Mouse (Mus musculus) midbrain, embryonic 14.5 days (tissue): ENCODE measurements around the gene Nsg2. TPM values are rescaled to one million over a fixed set of nuclear protein-coding genes. Genes with fewer than 3 reads are reported as not detected.
A peak's percentile ranks its signal among the peaks of the same experiment; 100 is the strongest.
"Not testable (repeated sequence)": the region's sequence is repeated elsewhere in the genome, so short reads cannot be mapped to it uniquely, and the experiment has no call there.

Source experiments
- ATAC-seq: fragments of 200-750 bp; cut with Nextera tagmentation; 2 replicates; pipeline ENCODE4 v1.8.0; 2017; ENCODE audit warnings: moderate number of reproducible peaks, moderate library complexity; ENCODE audit not compliant: low FRiP score, low TSS enrichment
- DNase-seq: peaks from one replicate; pipeline ENCODE4 v3.0.0-alpha.2; 2015
- H3K27ac ChIP-seq: fragments of 300-500 bp; sonication (generic); replicated peaks from 2 replicates; pipeline ENCODE4 v1.5.1; 2014; ENCODE audit warnings: mild to moderate bottlenecking, low read depth, low read length, moderate library complexity
- H3K27me3 ChIP-seq: fragments of 300-500 bp; sonication (generic); 2 replicates; pipeline ENCODE4 v1.6.1; 2014; ENCODE audit warnings: low read length, control low read depth, mixed read lengths; ENCODE audit not compliant: control insufficient read depth, insufficient read depth
- H3K36me3 ChIP-seq: fragments of 300-500 bp; sonication (generic); 2 replicates; pipeline ENCODE4 v1.6.1; 2014; ENCODE audit warnings: low read length, control low read depth; ENCODE audit not compliant: control insufficient read depth, insufficient read depth
- H3K4me1 ChIP-seq: fragments of 300-500 bp; sonication (generic); 2 replicates; pipeline ENCODE4 v1.6.1; 2014; ENCODE audit warnings: mild to moderate bottlenecking, antibody characterized with exemption, low read length, control low read depth; ENCODE audit not compliant: control insufficient read depth, insufficient read depth
- H3K4me2 ChIP-seq: fragments of 300-500 bp; sonication (generic); 2 replicates; pipeline ENCODE4 v1.6.1; 2014; ENCODE audit warnings: mild to moderate bottlenecking, low read length, moderate library complexity
- H3K4me3 ChIP-seq: fragments of 300-500 bp; sonication (generic); replicated peaks from 2 replicates; pipeline ENCODE4 v1.5.1; 2014; ENCODE audit warnings: low read depth, low read length
- H3K9ac ChIP-seq: fragments of 300-500 bp; sonication (generic); replicated peaks from 2 replicates; pipeline ENCODE4 v1.6.1; 2014; ENCODE audit warnings: mild to moderate bottlenecking, low read length, moderate library complexity
- H3K9me3 ChIP-seq: fragments of 300-500 bp; sonication (generic); 2 replicates; pipeline ENCODE4 v1.6.1; 2016; ENCODE audit warnings: low read length, control low read depth, mixed read lengths; ENCODE audit not compliant: control insufficient read depth
- WGBS: fragments of 180-500 bp; shearing (Covaris S2); extraction: QIAGEN DNeasy Blood & Tissue Kit; methylation state at CpG from one replicate; pipeline ENCODE4 v1.1.7; 2014; 5-methylcytosine and 5-hydroxymethylcytosine counted together
- polyA plus RNA-seq: library from polyadenylated mRNA; unstranded; fragments of >200 nt; fragmentation: Nextera tagmentation; extraction: Ambion mirVana; gene quantifications from 2 replicates; pipeline ENCODE4 v1.2.1, GENCODE M21; 2014

Gene Nsg2
- polyA plus RNA-seq, 1 experiment from 2014 or later = 209 TPM

GRCm38 (mm10) chr11:31981830-31982229 lies 18.4 kb upstream of the Nsg2 start:
- Histone ChIP-seq H3K9me3 (no peaks in the 10 kb centered on the region; the same call in 1 of the 2 replicates), H3K27ac (no peak overlapping the region), H3K27me3 (no peaks in the 10 kb centered on the region), H3K36me3 (no peaks in the 10 kb centered on the region), H3K4me1 (no peaks in the 10 kb centered on the region), H3K4me2 (no peak overlapping the region), H3K9ac (no peak overlapping the region), H3K4me3 (no peak overlapping the region)
- DNase-seq (no peak), ATAC-seq (no peak)
- WGBS = 87% methylated on average over 7 of the region's 7 CpGs

DNA sequence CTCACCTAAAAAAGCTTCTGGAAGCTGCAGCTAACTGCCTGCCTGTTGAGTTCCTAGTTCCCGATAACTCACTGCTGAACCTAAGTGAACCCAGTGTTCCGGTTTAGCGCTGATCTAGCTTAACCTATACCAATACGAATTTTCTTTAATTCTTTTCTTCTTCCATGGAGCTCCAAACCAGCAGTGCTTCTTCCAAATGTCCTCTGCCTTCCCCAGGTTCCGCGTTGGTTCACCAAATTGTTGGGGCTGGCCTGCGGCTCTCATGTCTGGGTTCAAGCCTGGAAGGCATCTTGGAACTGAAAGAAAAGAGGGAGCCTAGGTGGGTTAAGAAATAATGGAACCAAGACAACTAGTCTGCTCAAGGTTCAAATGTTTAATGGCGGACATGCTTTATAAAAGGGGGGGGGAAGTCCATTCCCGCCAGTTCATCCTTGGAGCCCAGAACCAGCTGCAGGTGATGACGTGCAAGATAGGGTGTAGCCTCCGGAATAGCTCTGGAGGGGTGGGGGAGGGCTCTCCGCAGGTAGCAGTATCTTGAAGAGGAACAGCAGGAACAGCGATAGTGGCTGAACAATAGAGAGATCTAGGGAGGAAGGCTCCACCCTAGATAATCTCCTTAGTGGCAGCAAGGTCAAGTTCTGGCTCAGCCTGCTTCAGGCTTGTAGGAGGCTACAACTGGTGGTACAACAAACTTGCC lies 17.9 kb upstream of the Nsg2 start:
- not testable (repeated sequence) for H3K27ac ChIP-seq, H3K4me1 ChIP-seq, ATAC-seq, H3K27me3 ChIP-seq, H3K4me2 ChIP-seq, DNase-seq, H3K9me3 ChIP-seq, H3K9ac ChIP-seq, H3K4me3 ChIP-seq, H3K36me3 ChIP-seq
- WGBS = 84% methylated on average over 13 of the region's 13 CpGs

- no peak overlapping the region for H3K9ac ChIP-seq
- ATAC-seq (no peak), DNase-seq (no peak)
- no peak overlapping the region for H3K4me2 ChIP-seq
- no peak overlapping the region for H3K4me3 ChIP-seq
- H3K36me3 ChIP-seq = no peaks in the 10 kb centered on the region
- no peaks in the 10 kb centered on the region for H3K27me3 ChIP-seq
- H3K4me1 ChIP-seq = no peaks in the 10 kb centered on the region
- H3K9me3 ChIP-seq = no peaks in the 10 kb centered on the region; the same call in 1 of the 2 replicates
- H3K27ac ChIP-seq = no peak overlapping the region
These were observed 17.0 kb upstream of the Nsg2 start for GRCm38 (mm10) chr11:31983249-31983648.

GRCm38 (mm10) chr11:31984786-31985185 lies 15.5 kb upstream of the Nsg2 start:
- H3K4me1 ChIP-seq = no peaks in the 10 kb centered on the region
- no peak overlapping the region for H3K4me3 ChIP-seq
- ATAC-seq (no peak), DNase-seq (no peak)
- no peaks in the 10 kb centered on the region; the same call in 1 of the 2 replicates for H3K9me3 ChIP-seq
- no peak overlapping the region for H3K9ac ChIP-seq
- H3K27me3 ChIP-seq = no peaks in the 10 kb centered on the region
- no peak overlapping the region for H3K27ac ChIP-seq
- no peaks in the 10 kb centered on the region for H3K36me3 ChIP-seq
- H3K4me2 ChIP-seq = no peak overlapping the region
- 77% methylated on average over 2 of the region's 2 CpGs for WGBS

GRCm38 (mm10) chr11:31992535-31992934 lies 7.7 kb upstream of the Nsg2 start:
- DNase-seq (no peak), ATAC-seq (no peak)
- no peaks in the 10 kb centered on the region for H3K36me3 ChIP-seq
- no peaks in the 10 kb centered on the region for H3K9me3 ChIP-seq
- no peaks in the 10 kb centered on the region for H3K4me1 ChIP-seq
- no peak overlapping the region for H3K4me3 ChIP-seq
- H3K9ac ChIP-seq = no peak overlapping the region
- 90% methylated on average over 3 of the region's 3 CpGs for WGBS
- H3K27me3 ChIP-seq = no peaks in the 10 kb centered on the region
- no peak overlapping the region for H3K27ac ChIP-seq
- H3K4me2 ChIP-seq = no peak overlapping the region

DNA sequence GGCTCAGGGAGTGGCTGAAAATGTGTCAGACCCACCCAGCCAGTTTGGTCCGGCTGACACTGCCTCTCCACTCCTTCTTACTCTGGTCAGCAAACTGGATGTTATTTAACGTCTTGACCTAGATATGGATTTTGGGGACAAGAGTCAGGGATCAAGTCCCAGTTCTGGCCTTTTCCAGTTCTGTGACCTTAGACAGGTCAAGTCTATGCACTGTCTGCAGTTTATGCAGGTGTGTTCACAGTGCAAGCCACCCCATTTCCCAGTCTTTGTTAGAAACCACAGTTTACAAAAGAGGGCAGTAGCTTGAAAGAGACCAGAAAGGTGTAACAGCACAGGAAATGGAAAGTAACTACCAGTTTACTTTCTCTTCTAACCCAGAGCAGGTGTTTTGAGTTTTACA lies 547 bp upstream of the Nsg2 start:
- H3K27me3 ChIP-seq = no peaks in the 10 kb centered on the region
- no peak for ATAC-seq

GRCm38 (mm10) chr11:32001181-32001910 lies 1.1 kb downstream of the Nsg2 start:
- H3K9me3 ChIP-seq = no peaks in the 10 kb centered on the region
- H3K9ac ChIP-seq = peak overlapping the region; percentile 91
- DNase-seq (peak; percentile 63), ATAC-seq (no peak)
- H3K4me1 ChIP-seq = peaks cover 17% of the 10 kb centered on the region
- H3K36me3 ChIP-seq = peaks cover 33% of the 10 kb centered on the region
- peak overlapping the region; percentile 95 for H3K27ac ChIP-seq
- H3K4me2 ChIP-seq = peak overlapping the region; percentile 72
- H3K27me3 ChIP-seq = no peaks in the 10 kb centered on the region
- 1% methylated on average over 11 of the region's 11 CpGs for WGBS
- peak overlapping the region; percentile 52 for H3K4me3 ChIP-seq

More for the DNA sequence above, 547 bp upstream of the Nsg2 start:
- Histone ChIP-seq H3K4me3 (peak overlapping the region; percentile 52), H3K9ac (no peak overlapping the region; the same call in 1 of the 2 replicates), H3K4me1 (peaks cover 17% of the 10 kb centered on the region), H3K27ac (peak overlapping the region; percentile 93), H3K36me3 (peaks cover 17% of the 10 kb centered on the region), H3K4me2 (peak overlapping the region; percentile 72), H3K9me3 (no peaks in the 10 kb centered on the region)
- 54% methylated on average over 2 of the region's 2 CpGs for WGBS
- peak; percentile 26 for DNase-seq

GRCm38 (mm10) chr11:32002670-32003072 lies 2.4 kb downstream of the Nsg2 start:
- 2% methylated on average over 5 of the region's 5 CpGs for WGBS
- Histone ChIP-seq H3K9me3 (peaks cover 8% of the 10 kb centered on the region; the same call in 1 of the 2 replicates), H3K4me3 (peak overlapping the region; percentile 52), H3K4me2 (peak overlapping the region; percentile 72), H3K27me3 (no peaks in the 10 kb centered on the region), H3K4me1 (peaks cover 17% of the 10 kb centered on the region), H3K36me3 (peaks cover 46% of the 10 kb centered on the region), H3K9ac (peak overlapping the region; percentile 91), H3K27ac (peak overlapping the region; percentile 95)
- peak; percentile 83 for DNase-seq
- ATAC-seq = peak; percentile 78
